Mouse (Mus musculus) MEL (cell line): Measurements from ENCODE around the gene Ddrgk1. TPM values are rescaled to one million over a fixed set of nuclear protein-coding genes. Genes with fewer than 3 reads are reported as not detected.

Experiments
- DNase-seq: peaks from one replicate; pipeline ENCODE4 v3.0.0; 2011; ENCODE audit warnings: low read depth, low spot score
- H3K27ac ChIP-seq: 2 replicates; pipeline ENCODE4 v1.5.1; 2012; ENCODE audit warnings: low read depth, mild to moderate bottlenecking, control low read depth, low read length, moderate library complexity; ENCODE audit not compliant: control insufficient read depth
- H3K27me3 ChIP-seq, 2 experiments: fragments of 150-350 bp in 1 of 2; sonication (generic) in 1 of 2; 2 replicates each; pipeline ENCODE4 v1.6.1; 2012; ENCODE audit warnings: low read length in 2 of 2, mild to moderate bottlenecking in 2 of 2, improper control_type of control experiment in 1 of 2, moderate library complexity in 1 of 2; ENCODE audit not compliant: insufficient read depth in 2 of 2, control insufficient read depth in 1 of 2
- H3K36me3 ChIP-seq, 2 experiments: 2 replicates each; pipeline ENCODE4 v1.6.1; 2012 to 2014; ENCODE audit warnings: low read length in 2 of 2, improper control_type of control experiment in 1 of 2, inconsistent platforms in 1 of 2, mild to moderate bottlenecking in 1 of 2; ENCODE audit not compliant: insufficient read depth in 2 of 2, control insufficient read depth in 1 of 2
- H3K4me1 ChIP-seq, 2 experiments: fragments of 150-350 bp in 1 of 2; sonication (generic) in 1 of 2; 2 replicates each; pipeline ENCODE4 v1.6.1; 2012; ENCODE audit warnings: low read length in 2 of 2, improper control_type of control experiment in 1 of 2, mild to moderate bottlenecking in 1 of 2; ENCODE audit not compliant: insufficient read depth in 2 of 2, control insufficient read depth in 1 of 2
- H3K4me3 ChIP-seq, 2 experiments: fragments of 150-350 bp in 1 of 2; sonication (generic) in 1 of 2; 2 replicates each; pipeline ENCODE4 v1.5.1; 2012; ENCODE audit warnings: low read depth in 2 of 2, low read length in 2 of 2, mild to moderate bottlenecking in 2 of 2, moderate library complexity in 2 of 2, control low read depth in 1 of 2, improper control_type of control experiment in 1 of 2; ENCODE audit not compliant: control insufficient read depth in 1 of 2, insufficient read depth in 1 of 2
- H3K79me2 ChIP-seq: 2 replicates; pipeline ENCODE4 v1.6.1; 2012; ENCODE audit warnings: mild to moderate bottlenecking, low read length, moderate library complexity; ENCODE audit not compliant: control insufficient read depth, poor library complexity, insufficient read depth
- H3K9ac ChIP-seq: 2 replicates; pipeline ENCODE4 v1.6.1; 2012; ENCODE audit warnings: low read depth, mild to moderate bottlenecking, control low read depth, low read length, moderate library complexity; ENCODE audit not compliant: control insufficient read depth, poor library complexity, severe bottlenecking
- H3K9me3 ChIP-seq: fragments of 150-350 bp; sonication (generic); replicated peaks from 2 replicates; pipeline ENCODE4 v1.6.1; 2012; ENCODE audit warnings: mild to moderate bottlenecking, low read length, improper control_type of control experiment, moderate library complexity; ENCODE audit not compliant: insufficient read depth
- BHLHE40 ChIP-seq: IDR thresholded peaks from 2 replicates; pipeline ENCODE4 v1.6.1; 2012; ENCODE audit warnings: low read depth, mild to moderate bottlenecking, inconsistent platforms, low read length, improper control_type of control experiment, borderline replicate concordance
- CHD1 ChIP-seq: IDR thresholded peaks from 2 replicates; pipeline ENCODE4 v1.6.1; 2012; ENCODE audit warnings: low read depth, mild to moderate bottlenecking, inconsistent platforms, low read length, improper control_type of control experiment
- CHD2 ChIP-seq: IDR thresholded peaks from 2 replicates; pipeline ENCODE4 v1.6.1; 2011; ENCODE audit warnings: low read length, improper control_type of control experiment
- CTCF ChIP-seq, 3 experiments: IDR thresholded peaks in 2 of 3; conservative IDR thresholded peaks in 1 of 3; 2 replicates each; pipeline ENCODE4 v1.5.1; 2011 to 2012; ENCODE audit warnings: low read length in 3 of 3, low read depth in 2 of 3, mild to moderate bottlenecking in 2 of 3, improper control_type of control experiment in 1 of 3, inconsistent platforms in 1 of 3, mixed read lengths in 1 of 3, moderate library complexity in 1 of 3; ENCODE audit not compliant: control insufficient read depth in 1 of 3, insufficient read depth in 1 of 3, poor library complexity in 1 of 3, severe bottlenecking in 1 of 3
- E2F4 ChIP-seq: IDR thresholded peaks from 2 replicates; pipeline ENCODE4 v1.6.1; 2011; ENCODE audit warnings: low read depth, low read length, improper control_type of control experiment, borderline replicate concordance
- ELF1 ChIP-seq: IDR thresholded peaks from 2 replicates; pipeline ENCODE4 v1.6.1; 2014; ENCODE audit warnings: low read depth, mild to moderate bottlenecking, inconsistent platforms, low read length, improper control_type of control experiment, moderate library complexity
- EP300 ChIP-seq, 2 experiments: IDR thresholded peaks; 2 replicates each; pipeline ENCODE4 v1.6.1; 2011; ENCODE audit warnings: improper control_type of control experiment in 2 of 2, low read length in 2 of 2, low read depth in 1 of 2, mild to moderate bottlenecking in 1 of 2
- ETS1 ChIP-seq: IDR thresholded peaks from 2 replicates; pipeline ENCODE4 v1.6.1; 2012; ENCODE audit warnings: low read depth, mild to moderate bottlenecking, inconsistent platforms, low read length, improper control_type of control experiment, moderate library complexity
- GABPA ChIP-seq: IDR thresholded peaks from 2 replicates; pipeline ENCODE4 v1.6.1; 2012; ENCODE audit warnings: low read depth, mild to moderate bottlenecking, inconsistent platforms, low read length, improper control_type of control experiment, moderate library complexity
- GATA1 ChIP-seq: IDR thresholded peaks from 2 replicates; pipeline ENCODE4 v1.6.1; 2011; ENCODE audit warnings: low read depth, low read length, improper control_type of control experiment
- HCFC1 ChIP-seq: IDR thresholded peaks from 2 replicates; pipeline ENCODE4 v1.6.1; 2012; ENCODE audit warnings: low read depth, mild to moderate bottlenecking, inconsistent platforms, low read length, improper control_type of control experiment, moderate library complexity
- JUND ChIP-seq: IDR thresholded peaks from 2 replicates; pipeline ENCODE4 v1.6.1; 2011; ENCODE audit warnings: low read depth, mild to moderate bottlenecking, improper control_type of control experiment, low read length
- KAT2A ChIP-seq: conservative IDR thresholded peaks from 2 replicates; pipeline ENCODE4 v1.6.1; 2012; ENCODE audit warnings: low read depth, low read length, improper control_type of control experiment, inconsistent platforms
- MAFK ChIP-seq: IDR thresholded peaks from 2 replicates; pipeline ENCODE4 v1.6.1; 2011; ENCODE audit warnings: low read depth, mild to moderate bottlenecking, low read length, improper control_type of control experiment, borderline replicate concordance
- MAX ChIP-seq: IDR thresholded peaks from 2 replicates; pipeline ENCODE4 v1.6.1; 2011; ENCODE audit warnings: low read length, improper control_type of control experiment
- MAZ ChIP-seq: IDR thresholded peaks from 2 replicates; pipeline ENCODE4 v1.6.1; 2012; ENCODE audit warnings: low read depth, mild to moderate bottlenecking, inconsistent platforms, low read length, improper control_type of control experiment
- MEF2A ChIP-seq: IDR thresholded peaks from 2 replicates; pipeline ENCODE4 v1.6.1; 2014; ENCODE audit warnings: low read depth, mild to moderate bottlenecking, inconsistent platforms, low read length, improper control_type of control experiment; ENCODE audit not compliant: poor library complexity, insufficient replicate concordance, severe bottlenecking; ENCODE audit errors: extremely low read depth
- MXI1 ChIP-seq: IDR thresholded peaks from 2 replicates; pipeline ENCODE4 v1.6.1; 2011; ENCODE audit warnings: mild to moderate bottlenecking, low read depth, low read length, improper control_type of control experiment
- MYB ChIP-seq: IDR thresholded peaks from 2 replicates; pipeline ENCODE4 v1.6.1; 2011; ENCODE audit warnings: mild to moderate bottlenecking, low read depth, low read length, improper control_type of control experiment
- MYC ChIP-seq: IDR thresholded peaks from 2 replicates; pipeline ENCODE4 v1.6.1; 2011; ENCODE audit warnings: low read depth, mild to moderate bottlenecking, low read length, improper control_type of control experiment, moderate library complexity
- NELFE ChIP-seq: IDR thresholded peaks from 2 replicates; pipeline ENCODE4 v1.6.1; 2011; ENCODE audit warnings: low read depth, low read length, improper control_type of control experiment
- NRF1 ChIP-seq: IDR thresholded peaks from 2 replicates; pipeline ENCODE4 v1.6.1; 2014; ENCODE audit warnings: low read depth, mild to moderate bottlenecking, inconsistent platforms, low read length, improper control_type of control experiment, moderate library complexity; ENCODE audit not compliant: poor library complexity, insufficient read depth, severe bottlenecking
- POLR2A ChIP-seq, 2 experiments: IDR thresholded peaks; 2 replicates each; pipeline ENCODE4 v1.6.1; 2011 to 2012; ENCODE audit warnings: low read length in 2 of 2, mild to moderate bottlenecking in 2 of 2, control low read depth in 1 of 2, improper control_type of control experiment in 1 of 2, low read depth in 1 of 2, moderate library complexity in 1 of 2; ENCODE audit not compliant: control insufficient read depth in 1 of 2, insufficient read depth in 1 of 2, poor library complexity in 1 of 2
- POLR2AphosphoS2 ChIP-seq: IDR thresholded peaks from 2 replicates; pipeline ENCODE4 v1.6.1; 2011; ENCODE audit warnings: low read length, improper control_type of control experiment
- RAD21 ChIP-seq: IDR thresholded peaks from 2 replicates; pipeline ENCODE4 v1.6.1; 2011; ENCODE audit warnings: mild to moderate bottlenecking, low read depth, low read length, improper control_type of control experiment
- RCOR1 ChIP-seq: IDR thresholded peaks from 2 replicates; pipeline ENCODE4 v1.6.1; 2012; ENCODE audit warnings: low read depth, mild to moderate bottlenecking, inconsistent platforms, low read length, improper control_type of control experiment
- SIN3A ChIP-seq: IDR thresholded peaks from 2 replicates; pipeline ENCODE4 v1.6.1; 2012; ENCODE audit warnings: low read length, improper control_type of control experiment, inconsistent platforms
- SMC3 ChIP-seq: IDR thresholded peaks from 2 replicates; pipeline ENCODE4 v1.6.1; 2011; ENCODE audit warnings: low read depth, low read length, improper control_type of control experiment
- TAL1 ChIP-seq: IDR thresholded peaks from 2 replicates; pipeline ENCODE4 v1.6.1; 2012; ENCODE audit warnings: mild to moderate bottlenecking, inconsistent platforms, low read length, moderate library complexity, mixed read lengths
- TBP ChIP-seq: IDR thresholded peaks from 2 replicates; pipeline ENCODE4 v1.8.0; 2011; ENCODE audit warnings: low read depth, low read length, improper control_type of control experiment
- TCF12 ChIP-seq: IDR thresholded peaks from 2 replicates; pipeline ENCODE4 v1.6.1; 2014; ENCODE audit warnings: low read depth, mild to moderate bottlenecking, inconsistent platforms, low read length, improper control_type of control experiment, moderate library complexity
- UBTF ChIP-seq: IDR thresholded peaks from 2 replicates; pipeline ENCODE4 v1.6.1; 2012; ENCODE audit warnings: low read depth, mild to moderate bottlenecking, inconsistent platforms, low read length, improper control_type of control experiment, moderate library complexity, borderline replicate concordance; ENCODE audit not compliant: insufficient read depth
- USF2 ChIP-seq, 2 experiments: IDR thresholded peaks; 2 replicates each; pipeline ENCODE4 v1.6.1; 2011 to 2012; ENCODE audit warnings: improper control_type of control experiment in 2 of 2, low read length in 2 of 2, borderline replicate concordance in 1 of 2, inconsistent platforms in 1 of 2, low read depth in 1 of 2, mild to moderate bottlenecking in 1 of 2; ENCODE audit not compliant: insufficient read depth in 1 of 2
- ZC3H11A ChIP-seq: IDR thresholded peaks from 2 replicates; pipeline ENCODE4 v1.6.1; 2012; ENCODE audit warnings: low read depth, mild to moderate bottlenecking, inconsistent platforms, low read length, improper control_type of control experiment
- ZKSCAN1 ChIP-seq: IDR thresholded peaks from 2 replicates; pipeline ENCODE4 v1.6.1; 2012; ENCODE audit warnings: low read depth, mild to moderate bottlenecking, inconsistent platforms, low read length, improper control_type of control experiment, moderate library complexity
- ZMIZ1 ChIP-seq: IDR thresholded peaks from 2 replicates; pipeline ENCODE4 v1.6.1; 2012; ENCODE audit warnings: low read depth, mild to moderate bottlenecking, inconsistent platforms, low read length, improper control_type of control experiment, moderate library complexity
- ZNF384 ChIP-seq: IDR thresholded peaks from 2 replicates; pipeline ENCODE4 v1.6.1; 2012; ENCODE audit warnings: low read depth, mild to moderate bottlenecking, inconsistent platforms, low read length, improper control_type of control experiment
- polyA plus RNA-seq, 2 experiments: library from polyadenylated mRNA; stranded (reverse) in 1 of 2; unstranded in 1 of 2; fragments of >175 nt in 1 of 2; fragments of >200 nt in 1 of 2; gene quantifications; 2 replicates each; pipeline versions ENCODE4 v1.2.1 to v1.2.4; 2012; ENCODE audit warnings: low replicate concordance in 2 of 2, low read depth in 1 of 2; ENCODE audit not compliant: insufficient read length in 2 of 2, insufficient read depth in 1 of 2, missing spikeins in 1 of 2
- total RNA-seq: library from RNA; depleted of rRNA; stranded (reverse); fragments of 300-350 nt; gene quantifications from 2 replicates; pipeline ENCODE4 v1.2.3, GENCODE M21; 2012

The Ddrgk1 gene
- total and polyA plus RNA-seq, 3 experiments: 52.7 to 73.6 TPM; not detected in 1

DNA sequence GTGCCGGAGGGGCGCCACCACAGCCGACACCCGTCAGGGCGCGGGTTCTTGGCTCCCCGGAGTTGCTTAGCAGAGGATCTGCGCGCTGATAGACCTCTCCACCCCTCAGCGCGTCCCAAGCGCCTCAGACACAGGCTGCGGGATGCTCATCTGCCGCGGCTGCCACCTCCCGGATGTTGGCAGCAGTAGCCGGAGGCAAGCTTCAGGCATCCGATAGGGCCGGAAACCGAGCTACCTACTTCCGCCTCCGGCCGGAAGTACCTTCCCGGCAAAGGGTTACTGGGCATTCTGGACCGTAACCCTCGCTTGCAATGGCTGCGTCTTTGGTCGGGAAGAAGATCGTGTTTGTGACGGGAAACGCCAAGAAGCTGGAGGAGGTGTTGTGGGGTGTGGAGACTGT lies 3.1 kb upstream of the Ddrgk1 start, which contains the start of gene Itpa:
Gene Itpa, plus strand, starts transcription at position 52 of the 400 bp plus-strand sequence.
- H3K9ac ChIP-seq: peak within 1 kb of the TSS; percentile 89
- H3K9me3 ChIP-seq: no peaks in the 10 kb centered on the region
- H3K36me3 ChIP-seq: peaks cover 2 to 21% of the 10 kb centered on the region in 2 experiments; a peak in 3 of 4 replicates
- DNase-seq: peak; percentile 97
- peak within 1 kb of the TSS; percentile 82 for H3K27ac ChIP-seq
- no peaks in the 10 kb centered on the region for H3K27me3 ChIP-seq
- H3K79me2 ChIP-seq: peaks cover 36% of the 10 kb centered on the region
- H3K4me1 ChIP-seq: peaks cover 2 to 27% of the 10 kb centered on the region in 2 experiments
- peak within 1 kb of the TSS; percentile 82 to 92 for H3K4me3 ChIP-seq
- TF ChIP-seq ZMIZ1: peak; percentile 62; the same call in 1 of the 2 replicates
- TF ChIP-seq MAFK: no peak
- peak; percentile 91 for TF ChIP-seq NELFE
- no peak for TF ChIP-seq NRF1
- no peak; the same call in 1 of the 2 replicates for TF ChIP-seq KAT2A
- no peak for TF ChIP-seq USF2 (IDR thresholded peaks at IDR 0.05; ENCODE audit: borderline replicate concordance in 1 of 2, insufficient read depth in 1 of 2, low read depth in 1 of 2, low read length in 2 of 2)
- no peak for TF ChIP-seq TAL1
- TF ChIP-seq MEF2A: no peak
- peak; percentile 59; the same call in 1 of the 2 replicates for TF ChIP-seq TCF12
- no peak for TF ChIP-seq ZC3H11A
- TF ChIP-seq TBP: peak; percentile 87
- peak; percentile 77; the same call in 1 of the 2 replicates for TF ChIP-seq SIN3A
- TF ChIP-seq CHD1: no peak
- TF ChIP-seq HCFC1: peak; percentile 85
- peak in 2 of 3 experiments; percentile 56 to 58; a peak in 4 of 6 replicates for TF ChIP-seq CTCF (IDR thresholded peaks at IDR 0.05 in 2 of 3, conservative IDR thresholded peaks at IDR 0.05 in 1 of 3; ENCODE audit: control insufficient read depth in 1 of 3, insufficient read depth in 1 of 3, low read depth in 2 of 3, low read length in 3 of 3, poor library complexity in 1 of 3, severe bottlenecking in 1 of 3)
- TF ChIP-seq MYB: no peak
- TF ChIP-seq GATA1: no peak
- no peak for TF ChIP-seq JUND
- TF ChIP-seq GABPA: no peak
- TF ChIP-seq RAD21: peak; percentile 32
- peak; percentile 59; the same call in 1 of the 2 replicates for TF ChIP-seq MAZ
- peak; percentile 50; the same call in 1 of the 2 replicates for TF ChIP-seq RCOR1
- peak; percentile 86 for TF ChIP-seq ELF1
- peak; percentile 70 for TF ChIP-seq MAX
- TF ChIP-seq CHD2: no peak
- no peak for TF ChIP-seq E2F4
- TF ChIP-seq MYC: no peak
- no peak for TF ChIP-seq ZNF384
- peak; percentile 46; the same call in 1 of the 2 replicates for TF ChIP-seq MXI1
- TF ChIP-seq SMC3: peak; percentile 49
- TF ChIP-seq POLR2A (IDR thresholded peaks at IDR 0.05; ENCODE audit: control insufficient read depth in 1 of 2, insufficient read depth in 1 of 2, low read depth in 1 of 2, low read length in 2 of 2, poor library complexity in 1 of 2): peak; percentile 88 to 98
- no peak for TF ChIP-seq BHLHE40
- no peak for TF ChIP-seq EP300 (IDR thresholded peaks at IDR 0.05; ENCODE audit: low read depth in 1 of 2, low read length in 2 of 2)
- no peak for TF ChIP-seq ZKSCAN1
- 0 out of 2 replicates have a peak, but pooled peaks have one; percentile 39 for TF ChIP-seq UBTF
- peak; percentile 80 for TF ChIP-seq POLR2AphosphoS2
- TF ChIP-seq ETS1: no peak
